Mouse (Mus musculus) limb, embryonic 13.5 days (tissue): ENCODE results near the gene Ldah. TPM values are rescaled to one million over a fixed set of nuclear protein-coding genes. Genes with fewer than 3 reads are reported as not detected.

Source experiments
- ATAC-seq: fragments of 200-750 bp; cut with Nextera tagmentation; 2 replicates; pipeline ENCODE4 v1.8.0; 2017; ENCODE audit warnings: low read depth, moderate number of reproducible peaks, moderate TSS enrichment; ENCODE audit not compliant: low FRiP score
- H3K27ac ChIP-seq: fragments of 300-500 bp; sonication (generic); 2 replicates; pipeline ENCODE4 v1.5.1; 2015; ENCODE audit warnings: inconsistent platforms, mild to moderate bottlenecking, moderate library complexity
- H3K27me3 ChIP-seq: fragments of 300-500 bp; sonication (generic); 2 replicates; pipeline ENCODE4 v1.6.1; 2015; ENCODE audit warnings: mild to moderate bottlenecking, inconsistent platforms
- H3K36me3 ChIP-seq: fragments of 300-500 bp; sonication (generic); 2 replicates; pipeline ENCODE4 v1.6.1; 2015; ENCODE audit warnings: inconsistent platforms, mild to moderate bottlenecking, moderate library complexity
- H3K4me1 ChIP-seq: fragments of 300-500 bp; sonication (generic); 2 replicates; pipeline ENCODE4 v1.6.1; 2015; ENCODE audit warnings: inconsistent platforms
- H3K4me2 ChIP-seq: fragments of 300-500 bp; sonication (generic); replicated peaks from 2 replicates; pipeline ENCODE4 v1.6.1; 2015; ENCODE audit warnings: inconsistent platforms, mild to moderate bottlenecking, moderate library complexity
- H3K4me3 ChIP-seq: fragments of 300-500 bp; sonication (generic); 2 replicates; pipeline ENCODE4 v1.5.1; 2015; ENCODE audit warnings: moderate library complexity, mild to moderate bottlenecking, inconsistent platforms
- H3K9ac ChIP-seq: fragments of 300-500 bp; sonication (generic); 2 replicates; pipeline ENCODE4 v1.6.1; 2015; ENCODE audit warnings: mild to moderate bottlenecking, inconsistent platforms
- H3K9me3 ChIP-seq: fragments of 300-500 bp; sonication (generic); 2 replicates; pipeline ENCODE4 v1.6.1; 2016; ENCODE audit warnings: inconsistent platforms
- WGBS: fragments of 180-500 bp; shearing (Covaris S2); methylation state at CpG from one replicate; pipeline ENCODE4 v1.1.7; 2015; 5-methylcytosine and 5-hydroxymethylcytosine counted together
- polyA plus RNA-seq: library from polyadenylated mRNA; unstranded; fragments of >200 nt; fragmentation: Nextera tagmentation; extraction: Ambion mirVana; gene quantifications from 2 replicates; pipeline ENCODE4 v1.2.1, GENCODE M21; 2015

The Ldah gene
- polyA plus RNA-seq, 1 experiment from 2014 or later, result 66.2 TPM

GRCm38 (mm10) chr12:8289099-8289498 lies 81.2 kb downstream of the Ldah start:
- H3K9ac ChIP-seq, result no peak overlapping the region
- WGBS, result 75% methylated on average over 6 of the region's 6 CpGs
- ATAC-seq, result no peak
- H3K9me3 ChIP-seq, result no peaks in the 10 kb centered on the region
- H3K27ac ChIP-seq, result no peak overlapping the region
- H3K27me3 ChIP-seq, result peaks cover 3% of the 10 kb centered on the region
- no peak overlapping the region for H3K4me3 ChIP-seq
- H3K4me1 ChIP-seq, result peaks cover 4% of the 10 kb centered on the region; the same call in 1 of the 2 replicates
- H3K4me2 ChIP-seq, result no peak overlapping the region
- H3K36me3 ChIP-seq, result peaks cover 8% of the 10 kb centered on the region; the same call in 1 of the 2 replicates

GRCm38 (mm10) chr12:8289499-8289898 lies 81.6 kb downstream of the Ldah start:
- 68% methylated on average over 8 of the region's 8 CpGs for WGBS

GRCm38 (mm10) chr12:8291157-8291853 lies 83.4 kb downstream of the Ldah start:
- peaks cover 24% of the 10 kb centered on the region for H3K27me3 ChIP-seq
- H3K9me3 ChIP-seq, result no peaks in the 10 kb centered on the region
- no peak overlapping the region for H3K9ac ChIP-seq
- no peak for ATAC-seq
- peaks cover 4% of the 10 kb centered on the region; the same call in 1 of the 2 replicates for H3K4me1 ChIP-seq
- H3K4me2 ChIP-seq, result no peak overlapping the region
- H3K36me3 ChIP-seq, result peaks cover 3% of the 10 kb centered on the region; the same call in 1 of the 2 replicates
- H3K27ac ChIP-seq, result no peak overlapping the region
- 60% methylated on average over 15 of the region's 15 CpGs for WGBS
- H3K4me3 ChIP-seq, result no peak overlapping the region

More at GRCm38 (mm10) chr12:8289499-8289898, 81.6 kb downstream of the Ldah start:
- Histone ChIP-seq H3K9me3 (no peaks in the 10 kb centered on the region), H3K4me3 (no peak overlapping the region), H3K9ac (no peak overlapping the region), H3K27ac (no peak overlapping the region), H3K36me3 (peaks cover 5% of the 10 kb centered on the region; the same call in 1 of the 2 replicates), H3K27me3 (peaks cover 7% of the 10 kb centered on the region), H3K4me2 (no peak overlapping the region), H3K4me1 (peaks cover 4% of the 10 kb centered on the region; the same call in 1 of the 2 replicates)
- ATAC-seq, result no peak

GRCm38 (mm10) chr12:8295307-8295913 lies 87.5 kb downstream of the Ldah start:
- no peak for ATAC-seq
- H3K27me3 ChIP-seq, result peaks cover 64% of the 10 kb centered on the region

GRCm38 (mm10) chr12:8296154-8296553 lies 88.2 kb downstream of the Ldah start:
- H3K9ac ChIP-seq, result no peak overlapping the region
- H3K4me1 ChIP-seq, result peaks cover 25% of the 10 kb centered on the region
- no peak overlapping the region for H3K4me3 ChIP-seq
- no peak for ATAC-seq
- peaks cover 72% of the 10 kb centered on the region for H3K27me3 ChIP-seq
- 75% methylated on average over 2 of the region's 2 CpGs for WGBS
- H3K4me2 ChIP-seq, result no peak overlapping the region
- no peaks in the 10 kb centered on the region for H3K9me3 ChIP-seq
- H3K27ac ChIP-seq, result no peak overlapping the region
- no peaks in the 10 kb centered on the region for H3K36me3 ChIP-seq

More at GRCm38 (mm10) chr12:8295307-8295913, 87.5 kb downstream of the Ldah start:
- H3K4me3 ChIP-seq, result no peak overlapping the region
- 31% methylated on average over 6 of the region's 6 CpGs for WGBS
- H3K4me2 ChIP-seq, result no peak overlapping the region
- no peaks in the 10 kb centered on the region for H3K9me3 ChIP-seq
- H3K36me3 ChIP-seq, result no peaks in the 10 kb centered on the region
- H3K9ac ChIP-seq, result no peak overlapping the region
- H3K4me1 ChIP-seq, result peaks cover 25% of the 10 kb centered on the region
- no peak overlapping the region for H3K27ac ChIP-seq

GRCm38 (mm10) chr12:8297586-8298214 lies 89.8 kb downstream of the Ldah start:
- Histone ChIP-seq H3K27me3 (peaks cover 87% of the 10 kb centered on the region), H3K4me1 (peaks cover 37% of the 10 kb centered on the region), H3K4me2 (peak overlapping the region; percentile 67), H3K4me3 (peak overlapping the region; percentile 45), H3K9me3 (no peaks in the 10 kb centered on the region), H3K36me3 (no peaks in the 10 kb centered on the region), H3K9ac (0 out of 2 replicates have a peak overlapping the region, but pooled peaks have one; percentile 39), H3K27ac (no peak overlapping the region)
- no peak for ATAC-seq
- 6% methylated on average over 34 of the region's 34 CpGs for WGBS

GRCm38 (mm10) chr12:8298361-8299142 lies 90.6 kb downstream of the Ldah start:
- 2% methylated on average over 84 of the region's 85 CpGs for WGBS
- Histone ChIP-seq H3K27ac (no peak overlapping the region), H3K9me3 (no peaks in the 10 kb centered on the region), H3K4me1 (peaks cover 37% of the 10 kb centered on the region), H3K9ac (peak overlapping the region; percentile 39; the same call in 1 of the 2 replicates), H3K4me2 (peak overlapping the region; percentile 67), H3K36me3 (no peaks in the 10 kb centered on the region), H3K27me3 (peaks cover 96% of the 10 kb centered on the region), H3K4me3 (peak overlapping the region; percentile 45)
- no peak for ATAC-seq

- no peak for ATAC-seq
- WGBS, result 5% methylated on average over 34 of the region's 34 CpGs
- peaks cover 37% of the 10 kb centered on the region for H3K4me1 ChIP-seq
- peaks cover 98% of the 10 kb centered on the region for H3K27me3 ChIP-seq
- H3K27ac ChIP-seq, result no peak overlapping the region
- H3K9me3 ChIP-seq, result no peaks in the 10 kb centered on the region
- H3K4me3 ChIP-seq, result peak overlapping the region; percentile 45
- no peak overlapping the region for H3K9ac ChIP-seq
- peak overlapping the region; percentile 67 for H3K4me2 ChIP-seq
- no peaks in the 10 kb centered on the region for H3K36me3 ChIP-seq
Observed at GRCm38 (mm10) chr12:8299143-8300110, 91.5 kb downstream of the Ldah start.

GRCm38 (mm10) chr12:8300111-8300480 lies 92.2 kb downstream of the Ldah start:
- peaks cover 37% of the 10 kb centered on the region for H3K4me1 ChIP-seq
- H3K9ac ChIP-seq, result no peak overlapping the region
- H3K36me3 ChIP-seq, result no peaks in the 10 kb centered on the region
- WGBS, result 19% methylated on average over 10 of the region's 10 CpGs
- H3K9me3 ChIP-seq, result no peaks in the 10 kb centered on the region
- no peak overlapping the region for H3K27ac ChIP-seq
- peak overlapping the region; percentile 40 for H3K4me2 ChIP-seq
- ATAC-seq, result no peak
- peak overlapping the region; percentile 27; the same call in 1 of the 2 replicates for H3K4me3 ChIP-seq
- H3K27me3 ChIP-seq, result peaks cover 97% of the 10 kb centered on the region

GRCm38 (mm10) chr12:8300521-8300920 lies 92.6 kb downstream of the Ldah start:
- H3K27me3 ChIP-seq, result peaks cover 97% of the 10 kb centered on the region
- no peak overlapping the region for H3K4me3 ChIP-seq
- ATAC-seq, result no peak
- H3K36me3 ChIP-seq, result no peaks in the 10 kb centered on the region
- no peak overlapping the region for H3K27ac ChIP-seq
- H3K9me3 ChIP-seq, result no peaks in the 10 kb centered on the region
- peaks cover 37% of the 10 kb centered on the region for H3K4me1 ChIP-seq
- no peak overlapping the region for H3K9ac ChIP-seq
- no peak overlapping the region for H3K4me2 ChIP-seq
- 37% methylated on average over 5 of the region's 5 CpGs for WGBS
